Mouse (Mus musculus): ENCODE data around the gene Mfap4.
A peak's percentile ranks its signal among the peaks of the same experiment; 100 is the strongest.

Mfap4 gene

GRCm38 (mm10) chr11:61519484-61520107, 34.4 kb downstream of the Mfap4 start:
- DNase-seq = no peak

- peak; percentile 88 to 91 for DNase-seq
Measured at GRCm38 (mm10) chr11:61526872-61527271, 41.6 kb downstream of the Mfap4 start.

- peak; percentile 82 to 87 for DNase-seq
Measured at GRCm38 (mm10) chr11:61529268-61529713, 44.1 kb downstream of the Mfap4 start.

- no peak for DNase-seq
Measured at GRCm38 (mm10) chr11:61532820-61533219, 47.6 kb downstream of the Mfap4 start.

- no peak for DNase-seq
Measured at GRCm38 (mm10) chr11:61533571-61533970, 48.3 kb downstream of the Mfap4 start.

GRCm38 (mm10) chr11:61535530-61535929, 50.3 kb downstream of the Mfap4 start:
- no peak for DNase-seq

DNA sequence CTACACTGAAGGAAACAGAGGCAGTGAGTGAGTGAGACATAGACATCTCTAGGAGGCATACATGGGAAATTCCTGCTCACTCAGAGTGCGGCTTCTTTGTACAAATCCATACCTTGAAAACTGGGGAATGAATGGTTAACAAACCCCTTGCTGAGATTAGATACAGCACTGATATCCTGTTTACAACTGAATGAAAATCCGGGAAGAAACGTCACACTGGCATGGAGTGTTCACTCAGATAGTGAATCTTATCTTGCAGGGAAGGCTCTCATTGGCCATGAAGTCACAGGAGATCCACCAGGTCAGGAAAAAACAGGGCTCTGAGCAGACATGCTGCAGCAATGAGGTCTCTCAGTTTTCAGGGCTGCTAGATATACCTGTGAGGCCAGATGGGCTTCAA, 51.7 kb downstream of the Mfap4 start:
- DNase-seq = no peak

- no peak for DNase-seq
Measured at GRCm38 (mm10) chr11:61537362-61537761, 52.1 kb downstream of the Mfap4 start.

Data from cerebellum, postnatal 14 days (tissue).